Mouse (Mus musculus) thymus, adult 2 months (tissue): ENCODE measurements around the gene Ldhal6b.

Experiments
- CTCF ChIP-seq: fragments of 200-500 bp; IDR thresholded peaks from 2 replicates; pipeline ENCODE4 v1.5.1; 2012; ENCODE audit warnings: mild to moderate bottlenecking, control low read depth, low read length, moderate library complexity, borderline replicate concordance; ENCODE audit not compliant: control insufficient read depth, poor library complexity, insufficient read depth; ENCODE audit errors: extremely low read depth
- POLR2A ChIP-seq: fragments of 200-500 bp; IDR thresholded peaks from 2 replicates; pipeline ENCODE4 v1.6.1; 2012; ENCODE audit warnings: mild to moderate bottlenecking, low read length, control low read depth, moderate library complexity; ENCODE audit not compliant: control insufficient read depth, poor library complexity, insufficient read depth; ENCODE audit errors: extremely low read depth

GRCm38 (mm10) chr17:5385694-5386093, 32.9 kb downstream of the Ldhal6b start:
- no peak for TF ChIP-seq POLR2A
- TF ChIP-seq CTCF = no peak
